Mouse (Mus musculus): Measurements from ENCODE around the gene Id3. TPM values are rescaled to one million over a fixed set of nuclear protein-coding genes. Genes with fewer than 3 reads are reported as not detected.

Gene Id3
- total and polyA plus RNA-seq, 3 experiments, result 18.3 to 116 (median 85.5) TPM

GRCm38 (mm10) chr4:136140327-136141250 lies 2.7 kb upstream of the Id3 start:
- dilution Hi-C loops (cut with MboI; ENCODE audit: extremely low pct_ligation_motif_present, extremely low pct_unique_long_range_greater_than_20kb, low sequenced_read_pairs) (no loop called here), in situ Hi-C loops (cut with MboI; ENCODE audit: low pct_ligation_motif_present, low pct_unique_long_range_greater_than_20kb, low sequenced_read_pairs) (loop anchor here (5.0 kb wide), 1 partner anchor 63 kb away; no protein-coding TSS in a partner anchor)
- peaks cover 4% of the 10 kb centered on the region; the same call in 1 of the 2 replicates for H3K79me2 ChIP-seq (replicated peaks; ENCODE audit: control insufficient read depth, extremely low read depth, insufficient read depth, poor library complexity, severe bottlenecking)
- H3K36me3 ChIP-seq (replicated peaks in 1 of 2; ENCODE audit: control insufficient read depth in 1 of 2, insufficient read depth in 1 of 2, low read length in 1 of 2), result no peaks in the 10 kb centered on the region
- H3K4me2 ChIP-seq (ENCODE audit: insufficient read depth, low read depth, poor library complexity, severe bottlenecking), result peak overlapping the region; percentile 93
- no peak overlapping the region for H3K27ac ChIP-seq (ENCODE audit: insufficient read depth, low read depth)
- peak overlapping the region; percentile 34; the same call in 1 of the 2 replicates for H3K9ac ChIP-seq (ENCODE audit: insufficient read depth, low read depth)
- peaks cover 3 to 49% of the 10 kb centered on the region in 2 experiments; a peak in 2 of 4 replicates for H3K4me1 ChIP-seq (ENCODE audit: control insufficient read depth in 1 of 2, insufficient read depth in 2 of 2)
- no peaks in the 10 kb centered on the region for H3K9me3 ChIP-seq (replicated peaks; ENCODE audit: low read length)
- H3K4me3 ChIP-seq (replicated peaks in 1 of 3; ENCODE audit: low read depth in 2 of 3, low read length in 2 of 3, poor library complexity in 1 of 3), result no peak overlapping the region
- peaks cover 71% of the 10 kb centered on the region for H3K27me3 ChIP-seq (replicated peaks)
- DNase-seq (ENCODE audit: extremely low read depth), result peak; percentile 71
- TF ChIP-seq ZMIZ1 (IDR thresholded peaks at IDR 0.05; ENCODE audit: low read depth, low read length) (peak; percentile 44; the same call in 1 of the 2 replicates), MXI1 (IDR thresholded peaks at IDR 0.05; ENCODE audit: low read depth, low read length) (peak; percentile 71; the same call in 1 of the 2 replicates), SIN3A (IDR thresholded peaks at IDR 0.05; ENCODE audit: low read length) (peak; percentile 70), NRF1 (IDR thresholded peaks at IDR 0.05; ENCODE audit: low read depth, low read length) (peak; percentile 54), TCF12 (IDR thresholded peaks at IDR 0.05; ENCODE audit: low read depth, low read length) (peak; percentile 35; the same call in 1 of the 2 replicates), CTCF (conservative IDR thresholded peaks at IDR 0.05 in 1 of 2, IDR thresholded peaks at IDR 0.05 in 1 of 2; ENCODE audit: low read depth in 2 of 2, low read length in 2 of 2) (peak in 1 of 2 experiments; percentile 42; a peak in 2 of 4 replicates), POLR2A (IDR thresholded peaks at IDR 0.05; ENCODE audit: low read depth, low read length) (0 out of 2 replicates have a peak, but pooled peaks have one; percentile 33), BHLHE40 (IDR thresholded peaks at IDR 0.05; ENCODE audit: low read depth, low read length) (peak; percentile 16; the same call in 1 of the 2 replicates), EP300 (IDR thresholded peaks at IDR 0.05; ENCODE audit: low read length) (no peak), ETS1 (conservative IDR thresholded peaks at IDR 0.05; ENCODE audit: low read depth, low read length) (peak; percentile 32; the same call in 1 of the 2 replicates), PAX5 (IDR thresholded peaks at IDR 0.05; ENCODE audit: low read length) (no peak)

- H3K9me3 ChIP-seq (replicated peaks; ENCODE audit: low read length), result no peaks in the 10 kb centered on the region
- H3K9ac ChIP-seq (ENCODE audit: insufficient read depth, low read depth), result peak overlapping the region; percentile 20; the same call in 1 of the 2 replicates
- H3K4me3 ChIP-seq (replicated peaks in 1 of 3; ENCODE audit: low read depth in 2 of 3, low read length in 2 of 3, poor library complexity in 1 of 3), result no peak overlapping the region
- in situ Hi-C loops (cut with MboI; ENCODE audit: low pct_ligation_motif_present, low pct_unique_long_range_greater_than_20kb, low sequenced_read_pairs), result loop anchor here (5.0 kb wide), 1 partner anchor 65 kb away; no protein-coding TSS in a partner anchor
- no peak for TF ChIP-seq POLR2AphosphoS2 (IDR thresholded peaks at IDR 0.05; ENCODE audit: low read depth, low read length)
- TF ChIP-seq NRF1 (IDR thresholded peaks at IDR 0.05; ENCODE audit: low read depth, low read length), result no peak
- no peak for TF ChIP-seq ZMIZ1 (IDR thresholded peaks at IDR 0.05; ENCODE audit: low read depth, low read length)
- TF ChIP-seq JUN (IDR thresholded peaks at IDR 0.05; ENCODE audit: insufficient read depth, low read depth, low read length), result no peak
- TF ChIP-seq RCOR1 (conservative IDR thresholded peaks at IDR 0.05; ENCODE audit: low read depth, low read length), result no peak
- TF ChIP-seq MAZ (IDR thresholded peaks at IDR 0.05; ENCODE audit: low read depth, low read length), result no peak
- no peak for TF ChIP-seq EP300 (IDR thresholded peaks at IDR 0.05; ENCODE audit: low read length)
- TF ChIP-seq CHD2 (IDR thresholded peaks at IDR 0.05; ENCODE audit: low read length), result no peak
- TF ChIP-seq ETS1 (conservative IDR thresholded peaks at IDR 0.05; ENCODE audit: low read depth, low read length), result no peak
- TF ChIP-seq SMC3 (IDR thresholded peaks at IDR 0.05; ENCODE audit: low read depth, low read length), result no peak
- TF ChIP-seq KAT2A (IDR thresholded peaks at IDR 0.05; ENCODE audit: insufficient replicate concordance, low read length), result no peak
- TF ChIP-seq MEF2A (IDR thresholded peaks at IDR 0.05; ENCODE audit: borderline replicate concordance, low read depth, low read length), result no peak
- no peak for TF ChIP-seq E2F4 (IDR thresholded peaks at IDR 0.05; ENCODE audit: insufficient replicate concordance, low read depth, low read length)
- no peak for TF ChIP-seq IRF4 (IDR thresholded peaks at IDR 0.05; ENCODE audit: low read depth, low read length)
- TF ChIP-seq ZNF384 (IDR thresholded peaks at IDR 0.05; ENCODE audit: low read depth, low read length), result no peak
- no peak for DNase-seq (ENCODE audit: extremely low read depth)
- H3K27me3 ChIP-seq (replicated peaks), result peaks cover 81% of the 10 kb centered on the region
- dilution Hi-C loops (cut with MboI; ENCODE audit: extremely low pct_ligation_motif_present, extremely low pct_unique_long_range_greater_than_20kb, low sequenced_read_pairs), result no loop called here
- H3K4me2 ChIP-seq (ENCODE audit: insufficient read depth, low read depth, poor library complexity, severe bottlenecking), result no peak overlapping the region
- H3K36me3 ChIP-seq (replicated peaks in 1 of 2; ENCODE audit: control insufficient read depth in 1 of 2, insufficient read depth in 1 of 2, low read length in 1 of 2), result no peaks in the 10 kb centered on the region
- H3K79me2 ChIP-seq (replicated peaks; ENCODE audit: control insufficient read depth, extremely low read depth, insufficient read depth, poor library complexity, severe bottlenecking), result peaks cover 4% of the 10 kb centered on the region; the same call in 1 of the 2 replicates
- peaks cover 3 to 68% of the 10 kb centered on the region in 2 experiments; a peak in 3 of 4 replicates for H3K4me1 ChIP-seq (ENCODE audit: control insufficient read depth in 1 of 2, insufficient read depth in 2 of 2)
- no peak overlapping the region for H3K27ac ChIP-seq (ENCODE audit: insufficient read depth, low read depth)
Measured at GRCm38 (mm10) chr4:136142267-136143192, 767 bp upstream of the Id3 start.

All from CH12.LX (cell line).